Mouse (Mus musculus): ENCODE results near the gene Rbm20.

DNA sequence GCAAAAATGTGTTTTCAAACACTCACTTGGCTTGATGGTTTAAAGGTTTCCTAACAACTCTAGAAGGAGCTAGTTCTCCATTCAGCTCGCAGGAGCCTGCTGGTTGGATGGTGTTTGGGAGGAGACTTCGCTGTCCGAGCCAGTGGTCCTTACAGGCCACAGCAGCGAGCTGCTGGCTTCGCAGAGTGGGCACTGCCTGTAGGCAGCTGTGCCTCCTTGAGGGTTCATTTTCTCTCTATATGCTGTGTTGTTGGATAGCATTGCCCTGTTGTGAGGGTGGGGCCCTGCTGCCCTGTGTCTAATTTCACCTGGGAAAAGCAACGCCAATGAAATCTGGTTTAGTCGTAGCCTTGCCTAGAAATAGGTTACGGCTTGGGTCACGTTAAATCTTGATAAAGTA is 29.8 kb upstream of the Rbm20 start:
- no peak for TF ChIP-seq CTCF (IDR thresholded peaks at IDR 0.05; ENCODE audit: low read depth, low read length)
- no peak for TF ChIP-seq POLR2A (IDR thresholded peaks at IDR 0.05; ENCODE audit: insufficient read depth, low read length)
- TF ChIP-seq EP300 (IDR thresholded peaks at IDR 0.05; ENCODE audit: insufficient read depth, low read depth, low read length): no peak
